Mouse (Mus musculus) hindbrain, postnatal 0 days (tissue): Measurements from ENCODE around the gene Spata25. TPM values are rescaled to one million over a fixed set of nuclear protein-coding genes. Genes with fewer than 3 reads are reported as not detected.

ENCODE experiments used
- ATAC-seq: fragments of 200-750 bp; cut with Nextera tagmentation; 2 replicates; pipeline ENCODE4 v1.8.0; 2017; ENCODE audit warnings: mild to moderate bottlenecking, moderate TSS enrichment, moderate library complexity
- DNase-seq: peaks from one replicate; pipeline ENCODE4 v3.0.0-alpha.2; 2015; ENCODE audit warnings: low spot score
- H3K27ac ChIP-seq: fragments of 300-500 bp; sonication (generic); 2 replicates; pipeline ENCODE4 v1.5.1; 2014; ENCODE audit warnings: mild to moderate bottlenecking
- H3K27me3 ChIP-seq: fragments of 300-500 bp; sonication (generic); 2 replicates; pipeline ENCODE4 v1.6.1; 2014; ENCODE audit warnings: low read length, mixed read lengths; ENCODE audit not compliant: insufficient read depth
- H3K36me3 ChIP-seq: fragments of 300-500 bp; sonication (generic); 2 replicates; pipeline ENCODE4 v1.6.1; 2014; ENCODE audit warnings: low read length, mixed read lengths; ENCODE audit not compliant: insufficient read depth
- H3K4me1 ChIP-seq: fragments of 300-500 bp; sonication (generic); 2 replicates; pipeline ENCODE4 v1.6.1; 2014; ENCODE audit warnings: antibody characterized with exemption, low read length, mixed read lengths; ENCODE audit not compliant: insufficient read depth
- H3K4me2 ChIP-seq: fragments of 300-500 bp; sonication (generic); 2 replicates; pipeline ENCODE4 v1.6.1; 2014; ENCODE audit warnings: low read depth, mild to moderate bottlenecking, low read length, moderate library complexity, mixed read lengths
- H3K4me3 ChIP-seq: fragments of 300-500 bp; sonication (generic); 2 replicates; pipeline ENCODE4 v1.5.1; 2014; ENCODE audit warnings: low read length
- H3K9ac ChIP-seq: fragments of 300-500 bp; sonication (generic); replicated peaks from 2 replicates; pipeline ENCODE4 v1.6.1; 2014; ENCODE audit warnings: mild to moderate bottlenecking, low read length, moderate library complexity, mixed read lengths
- H3K9me3 ChIP-seq: fragments of 300-500 bp; sonication (generic); 2 replicates; pipeline ENCODE4 v1.6.1; 2016; ENCODE audit warnings: low read length, mixed read lengths
- CTCF ChIP-seq: IDR thresholded peaks from 2 replicates; pipeline ENCODE4 v1.5.1; 2016; ENCODE audit warnings: antibody characterized with exemption, control low read depth, low read depth
- WGBS: fragments of 180-500 bp; shearing (Covaris S2); extraction: QIAGEN DNeasy Blood & Tissue Kit; methylation state at CpG from one replicate; pipeline ENCODE4 v1.1.7; 2014; 5-methylcytosine and 5-hydroxymethylcytosine counted together
- polyA plus RNA-seq: library from polyadenylated mRNA; unstranded; fragments of >200 nt; fragmentation: Nextera tagmentation; extraction: Ambion mirVana; gene quantifications from 2 replicates; pipeline ENCODE4 v1.2.1, GENCODE M21; 2015
- total RNA-seq: library from RNA; depleted of rRNA; stranded (reverse); fragments of >200 nt; gene quantifications from 2 replicates; pipeline ENCODE4 v1.2.3, GENCODE M21; 2014

Gene Spata25
- total and polyA plus RNA-seq, 2 experiments from 2014 or later = not detected

DNA sequence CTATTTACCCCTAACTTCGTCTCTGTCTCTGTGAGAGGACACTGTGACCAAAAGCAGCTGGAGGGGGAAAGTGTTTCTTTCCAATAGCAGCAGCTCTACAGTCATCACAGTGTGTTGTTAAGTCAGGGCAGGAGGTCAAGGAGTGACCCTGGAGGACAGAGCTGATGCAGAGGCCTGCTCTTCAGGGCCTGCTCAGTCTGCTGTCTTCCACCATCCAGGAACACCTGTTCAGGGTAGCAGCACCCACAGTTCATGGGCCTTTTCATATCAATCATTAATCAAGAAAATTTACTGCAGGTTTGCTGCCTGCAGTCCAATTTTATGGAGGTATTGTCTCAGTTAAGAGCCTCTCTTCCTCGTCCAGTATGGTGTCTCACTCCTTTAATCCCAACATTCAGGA, 14.8 kb downstream of the Spata25 start:
- Histone ChIP-seq H3K27ac (no peak overlapping the region), H3K9me3 (no peaks in the 10 kb centered on the region), H3K9ac (no peak overlapping the region), H3K36me3 (0 out of 2 replicates have a peak, but pooled peaks cover 8% of the 10 kb centered on the region), H3K27me3 (no peaks in the 10 kb centered on the region), H3K4me2 (no peak overlapping the region), H3K4me1 (no peaks in the 10 kb centered on the region), H3K4me3 (no peak overlapping the region)
- no peak for TF ChIP-seq CTCF
- 71% methylated on average over 2 of the region's 2 CpGs for WGBS
- no peak for ATAC-seq
- no peak for DNase-seq

DNA sequence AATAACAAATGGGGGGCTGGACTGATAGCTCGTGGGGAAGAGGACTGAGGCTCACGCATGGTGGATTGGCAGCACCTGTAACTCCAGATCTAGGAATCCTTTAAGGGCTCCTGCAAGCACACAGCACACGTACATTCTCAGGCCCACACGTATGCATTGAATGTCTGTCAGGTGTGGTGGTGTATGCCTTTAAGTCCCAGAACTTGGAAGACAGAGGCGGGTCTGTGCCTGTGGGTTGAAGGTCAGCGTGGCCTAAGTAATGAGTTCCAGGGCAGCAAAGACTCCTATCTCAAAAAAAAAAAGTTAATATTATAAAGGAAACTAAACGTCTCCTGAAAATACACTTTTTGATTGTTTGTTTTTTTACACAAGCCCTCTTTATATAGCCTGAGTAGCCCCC, 21.7 kb downstream of the Spata25 start:
- TF ChIP-seq CTCF = no peak
- Histone ChIP-seq H3K4me1 (peaks cover 4% of the 10 kb centered on the region; the same call in 1 of the 2 replicates), H3K4me3 (no peak overlapping the region), H3K9me3 (no peaks in the 10 kb centered on the region), H3K27ac (no peak overlapping the region), H3K27me3 (no peaks in the 10 kb centered on the region), H3K36me3 (0 out of 2 replicates have a peak, but pooled peaks cover 8% of the 10 kb centered on the region), H3K9ac (no peak overlapping the region), H3K4me2 (peak overlapping the region; percentile 89)
- ATAC-seq (no peak), DNase-seq (no peak)
- 84% methylated on average over 7 of the region's 7 CpGs for WGBS

GRCm38 (mm10) chr2:164805332-164805718, 23.0 kb downstream of the Spata25 start:
- WGBS = 1% methylated on average over 21 of the region's 21 CpGs
- Histone ChIP-seq H3K4me2 (peak overlapping the region; percentile 89), H3K4me3 (peak overlapping the region; percentile 80), H3K36me3 (peaks cover 12% of the 10 kb centered on the region; the same call in 1 of the 2 replicates), H3K27ac (peak overlapping the region; percentile 85), H3K4me1 (peaks cover 4% of the 10 kb centered on the region; the same call in 1 of the 2 replicates), H3K27me3 (no peaks in the 10 kb centered on the region), H3K9ac (peak overlapping the region; percentile 74), H3K9me3 (no peaks in the 10 kb centered on the region)
- no peak for TF ChIP-seq CTCF
- ATAC-seq = peak; percentile 37
- peak; percentile 18 for DNase-seq

- Histone ChIP-seq H3K36me3 (peaks cover 12% of the 10 kb centered on the region; the same call in 1 of the 2 replicates), H3K27me3 (no peaks in the 10 kb centered on the region), H3K4me3 (peak within 1 kb of the TSS; percentile 80), H3K9me3 (no peaks in the 10 kb centered on the region), H3K4me1 (peaks cover 4% of the 10 kb centered on the region; the same call in 1 of the 2 replicates), H3K9ac (peak within 1 kb of the TSS; percentile 74), H3K27ac (peak within 1 kb of the TSS; percentile 90), H3K4me2 (peak within 1 kb of the TSS; percentile 89)
- 0 out of 2 replicates have a peak, but pooled peaks have one; percentile 5 for TF ChIP-seq CTCF
- WGBS = under 1% methylated on average over 47 of the region's 47 CpGs
- ATAC-seq (peak; percentile 97), DNase-seq (peak; percentile 99)
Observed at GRCm38 (mm10) chr2:164804533-164805331, 23.6 kb downstream of the Spata25 start, which contains the start of the genes Acot8 and Zswim3. Acot8 (minus strand) TSS chr2:164804882. Zswim3 (plus strand) TSS chr2:164805098.

DNA sequence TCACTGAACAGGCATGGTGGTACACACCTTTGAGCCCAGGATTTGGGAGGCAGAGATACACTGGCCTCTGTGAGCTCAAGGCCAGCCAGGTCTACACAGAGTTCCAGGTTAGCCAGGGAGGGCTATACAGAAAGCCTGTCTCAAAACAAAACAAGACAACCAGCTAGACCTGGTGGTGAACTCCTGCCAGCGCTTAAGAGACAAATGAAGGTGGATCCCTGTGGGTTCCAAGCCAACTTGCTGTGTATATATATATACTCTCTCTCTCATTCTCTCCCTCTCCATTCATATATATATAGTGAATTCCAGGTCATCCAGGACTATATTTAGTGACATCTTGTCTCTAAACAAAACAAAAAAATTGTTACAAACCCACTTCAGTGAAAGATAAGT, 24.4 kb downstream of the Spata25 start:
- peaks cover 10% of the 10 kb centered on the region; the same call in 1 of the 2 replicates for H3K36me3 ChIP-seq
- peaks cover 4% of the 10 kb centered on the region; the same call in 1 of the 2 replicates for H3K4me1 ChIP-seq
- ATAC-seq = no peak
- H3K4me2 ChIP-seq = peak overlapping the region; percentile 68
- no peaks in the 10 kb centered on the region for H3K27me3 ChIP-seq
- H3K27ac ChIP-seq = peak overlapping the region; percentile 90
- H3K4me3 ChIP-seq = peak overlapping the region; percentile 80
- TF ChIP-seq CTCF = no peak
- no peak for DNase-seq
- H3K9me3 ChIP-seq = no peaks in the 10 kb centered on the region
- WGBS = 46% methylated on average over 1 of the region's 1 CpGs
- peak overlapping the region; percentile 74 for H3K9ac ChIP-seq

DNA sequence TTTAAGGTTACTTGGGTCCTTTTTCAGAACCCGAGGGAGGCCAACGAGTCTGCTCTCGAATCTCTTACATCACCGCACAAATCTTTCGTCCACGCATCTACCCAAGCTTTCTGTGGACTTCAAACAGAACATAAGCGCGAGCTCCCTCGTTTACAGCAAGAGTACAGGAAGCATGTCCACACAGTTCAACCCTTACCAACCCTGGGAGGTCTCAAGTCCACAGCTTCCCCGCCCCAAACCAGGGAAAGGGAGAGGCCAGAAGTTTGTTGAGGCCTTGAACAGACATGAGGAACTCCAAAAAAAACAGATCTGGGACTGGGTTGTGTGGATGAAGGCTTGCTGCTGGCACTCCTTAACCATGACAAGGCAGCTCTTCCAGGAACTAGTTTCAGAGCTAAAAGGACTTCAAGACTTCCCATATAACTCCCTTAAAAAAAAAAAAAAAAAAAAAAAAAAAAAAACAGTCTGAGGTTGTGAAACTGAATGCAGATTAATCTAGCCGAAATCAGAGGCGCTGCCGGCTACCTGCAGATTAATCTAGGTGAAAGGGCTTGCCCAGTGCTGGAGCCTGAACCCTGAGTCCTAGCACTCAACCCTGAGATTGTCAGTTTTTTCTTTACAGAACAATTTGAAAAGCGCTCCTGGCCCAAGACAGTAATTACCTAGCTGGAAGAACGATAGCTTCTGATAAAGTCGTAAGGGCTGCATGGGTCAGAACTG, 25.0 kb downstream of the Spata25 start:
- H3K4me1 ChIP-seq = peaks cover 4% of the 10 kb centered on the region; the same call in 1 of the 2 replicates
- peaks cover 8% of the 10 kb centered on the region; the same call in 1 of the 2 replicates for H3K36me3 ChIP-seq
- peak overlapping the region; percentile 80 for H3K4me3 ChIP-seq
- peak overlapping the region; percentile 68 for H3K4me2 ChIP-seq
- no peaks in the 10 kb centered on the region for H3K27me3 ChIP-seq
- H3K9me3 ChIP-seq = no peaks in the 10 kb centered on the region
- TF ChIP-seq CTCF = no peak
- no peak overlapping the region for H3K27ac ChIP-seq
- WGBS = 91% methylated on average over 16 of the region's 16 CpGs
- peak overlapping the region; percentile 74; the same call in 1 of the 2 replicates for H3K9ac ChIP-seq
- no peak for DNase-seq
- no peak for ATAC-seq
